In the genomic region with DNA sequence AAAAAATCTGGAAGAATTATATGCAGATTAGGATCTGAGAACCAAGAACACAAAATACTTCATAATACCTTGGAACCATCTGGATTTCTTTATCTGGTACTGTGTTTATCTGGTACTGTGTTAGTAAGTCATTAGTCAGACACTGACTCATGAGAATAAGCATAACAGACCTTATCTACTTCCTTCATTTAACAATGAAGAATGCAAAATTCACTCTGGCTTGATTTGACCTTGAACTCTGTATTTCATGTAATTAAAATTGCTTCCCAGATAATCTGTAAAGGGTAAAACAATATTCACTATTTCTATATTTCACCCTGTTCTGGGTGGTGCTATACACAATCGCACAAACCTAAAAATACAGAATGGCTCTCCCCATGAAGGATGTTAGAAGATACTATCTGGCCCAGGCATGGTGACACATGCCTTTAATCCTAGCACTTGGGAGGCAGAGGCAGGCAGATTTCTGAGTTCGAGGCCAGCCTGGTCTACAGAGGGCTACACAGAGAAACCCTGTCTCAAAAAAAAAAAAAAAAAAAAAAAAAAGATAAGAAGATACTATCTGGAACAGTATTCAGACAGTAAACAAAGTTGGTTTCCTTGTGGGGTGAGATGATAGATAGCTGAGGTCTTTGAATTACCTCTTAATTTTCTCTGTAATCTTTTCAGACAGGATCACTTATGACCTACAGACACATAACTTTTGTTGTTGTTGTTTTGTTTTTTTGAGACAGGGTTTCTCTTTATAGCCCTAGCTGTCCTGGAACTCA, we compare ENCODE assay signal across 7 mouse cellular contexts. TPM values are rescaled to one million over a fixed set of nuclear protein-coding genes. Genes with fewer than 3 reads are reported as not detected.
A peak's percentile ranks its signal among the peaks of the same experiment; 100 is the strongest.
DNase-seq lines count a peak whose midpoint lies in the region; ATAC-seq and TF ChIP-seq lines count a peak whose summit lies in the region.

No protein-coding gene starts in this region.

- TF ChIP-seq POLR2A in lung, adult 2 months (IDR thresholded peaks at IDR 0.05; ENCODE audit: borderline replicate concordance, extremely low read depth, low read depth, low read length), result no peak

- no peak for ATAC-seq in lung, embryonic 15.5 days (ENCODE audit: borderline replicate concordance, extremely low read depth, low FRiP score, low TSS enrichment)
- ATAC-seq in forebrain, embryonic 11.5 days (replicated peaks; ENCODE audit: low FRiP score), result no peak
- ATAC-seq in limb, embryonic 15.5 days (ENCODE audit: insufficient number of reproducible peaks, low FRiP score, low TSS enrichment, low read depth), result no peak
- ATAC-seq in stomach, embryonic 15.5 days (ENCODE audit: insufficient read depth, low FRiP score, low read depth), result no peak

- H3K4me1 ChIP-seq in lung, embryonic 15.5 days, result peaks cover 8% of the 10 kb centered on the region; the same call in 1 of the 2 replicates
- H3K4me1 ChIP-seq in lung, adult 2 months (ENCODE audit: control insufficient read depth, insufficient read depth, low read length), result no peaks in the 10 kb centered on the region
- no peaks in the 10 kb centered on the region for H3K4me1 ChIP-seq in forebrain, embryonic 11.5 days (replicated peaks; ENCODE audit: control insufficient read depth, insufficient read depth, low read length)
- H3K4me1 ChIP-seq in limb, embryonic 15.5 days, result peaks cover 14% of the 10 kb centered on the region
- peaks cover 7% of the 10 kb centered on the region for H3K4me1 ChIP-seq in stomach, embryonic 15.5 days

- peak overlapping the region; percentile 99 for H3K4me3 ChIP-seq in lung, embryonic 15.5 days
- H3K4me3 ChIP-seq in lung, adult 2 months (replicated peaks; ENCODE audit: extremely low read depth, low read depth, low read length), result no peak overlapping the region
- peak overlapping the region; percentile 57; the same call in 1 of the 2 replicates for H3K4me3 ChIP-seq in forebrain, embryonic 11.5 days (ENCODE audit: low read depth, low read length)
- H3K4me3 ChIP-seq in limb, embryonic 15.5 days, result peak overlapping the region; percentile 91
- peak overlapping the region; percentile 85 for H3K4me3 ChIP-seq in stomach, embryonic 15.5 days (replicated peaks)

- no peak overlapping the region for H3K9ac ChIP-seq in lung, embryonic 15.5 days
- H3K9ac ChIP-seq in forebrain, embryonic 11.5 days (ENCODE audit: low read length), result no peak overlapping the region
- H3K9ac ChIP-seq in limb, embryonic 15.5 days, result no peak overlapping the region
- no peak overlapping the region for H3K9ac ChIP-seq in stomach, embryonic 15.5 days

- no peak overlapping the region for H3K27ac ChIP-seq in lung, embryonic 15.5 days
- H3K27ac ChIP-seq in forebrain, embryonic 11.5 days (ENCODE audit: low read depth, low read length), result no peak overlapping the region
- H3K27ac ChIP-seq in limb, embryonic 15.5 days, result no peak overlapping the region
- H3K27ac ChIP-seq in stomach, embryonic 15.5 days, result no peak overlapping the region

- peak overlapping the region; percentile 77 for H3K4me2 ChIP-seq in lung, embryonic 15.5 days
- H3K4me2 ChIP-seq in forebrain, embryonic 11.5 days (ENCODE audit: low read depth, low read length, severe bottlenecking), result no peak overlapping the region
- H3K4me2 ChIP-seq in limb, embryonic 15.5 days, result peak overlapping the region; percentile 65
- peak overlapping the region; percentile 74 for H3K4me2 ChIP-seq in stomach, embryonic 15.5 days

- no peaks in the 10 kb centered on the region for H3K9me3 ChIP-seq in lung, embryonic 15.5 days
- no peaks in the 10 kb centered on the region for H3K9me3 ChIP-seq in forebrain, embryonic 11.5 days (ENCODE audit: control insufficient read depth, low read length)
- H3K9me3 ChIP-seq in limb, embryonic 15.5 days, result no peaks in the 10 kb centered on the region
- H3K9me3 ChIP-seq in stomach, embryonic 15.5 days, result no peaks in the 10 kb centered on the region

- no peak for DNase-seq in lung, adult 2 months
- no peak for DNase-seq in forebrain, embryonic 11.5 days (ENCODE audit: low spot score)
- no peak for DNase-seq in thymus, postnatal 0 days (ENCODE audit: low spot score)
- no peak for DNase-seq in gastrocnemius, postnatal 36 days

- TF ChIP-seq CTCF in lung, adult 2 months (IDR thresholded peaks at IDR 0.05; ENCODE audit: insufficient read depth, low read length), result no peak

- peaks cover 12% of the 10 kb centered on the region; the same call in 1 of the 2 replicates for H3K27me3 ChIP-seq in lung, embryonic 15.5 days
- H3K27me3 ChIP-seq in forebrain, embryonic 11.5 days (ENCODE audit: control insufficient read depth, insufficient read depth, low read length), result peaks cover 3% of the 10 kb centered on the region; the same call in 1 of the 2 replicates
- peaks cover 7% of the 10 kb centered on the region; the same call in 1 of the 2 replicates for H3K27me3 ChIP-seq in limb, embryonic 15.5 days
- no peaks in the 10 kb centered on the region for H3K27me3 ChIP-seq in stomach, embryonic 15.5 days (replicated peaks)

- H3K36me3 ChIP-seq in lung, embryonic 15.5 days, result peaks cover 26% of the 10 kb centered on the region
- H3K36me3 ChIP-seq in forebrain, embryonic 11.5 days (ENCODE audit: control insufficient read depth, insufficient read depth, low read length), result no peaks in the 10 kb centered on the region; the same call in 1 of the 2 replicates
- peaks cover 24% of the 10 kb centered on the region for H3K36me3 ChIP-seq in limb, embryonic 15.5 days
- H3K36me3 ChIP-seq in stomach, embryonic 15.5 days, result peaks cover 20% of the 10 kb centered on the region

- WGBS in lung, embryonic 15.5 days, result 88% methylated on average over 2 of the region's 2 CpGs
- 71% methylated on average over 2 of the region's 2 CpGs for WGBS in lung, adult 2 months
- 98% methylated on average over 2 of the region's 2 CpGs for WGBS in forebrain, embryonic 11.5 days
- 94% methylated on average over 2 of the region's 2 CpGs for WGBS in limb, embryonic 15.5 days
- WGBS in stomach, embryonic 15.5 days, result 95% methylated on average over 2 of the region's 2 CpGs

- intact Hi-C loops in gastrocnemius, postnatal 36 days (cut with DNase I), result no loop called here

RNA-seq across cellular contexts. Expression of a gene that starts 0.9 kb away (rescaled TPM):
- 71.1 and 75.9 TPM in 2 replicates for polyA plus RNA-seq in lung, embryonic 15.5 days (2015; fragmentation: Nextera tagmentation; extraction: Ambion mirVana)
- polyA plus RNA-seq in lung, adult 2 months (2012; rRNA removed), result 53.9 and 65.4 TPM in 2 replicates
- 75.1 and 84.6 TPM in 2 replicates for polyA plus RNA-seq in forebrain, embryonic 11.5 days (2014; fragmentation: Nextera tagmentation; extraction: Ambion mirVana)
- 63.3 and 68.8 TPM in 2 replicates for polyA plus RNA-seq in limb, embryonic 15.5 days (2015; fragmentation: Nextera tagmentation; extraction: Ambion mirVana)
- polyA plus RNA-seq in stomach, embryonic 15.5 days (2015; fragmentation: Nextera tagmentation; extraction: Ambion mirVana), result 76.7 and 82.5 TPM in 2 replicates
- polyA plus RNA-seq in thymus, postnatal 0 days (2015; fragmentation: Nextera tagmentation; extraction: Ambion mirVana), result 88.6 and 107 TPM in 2 replicates
- 100 to 1,000 TPM; 212 to 228 TPM for total RNA-seq in gastrocnemius, postnatal 36 days (2021)

RNA-seq across cellular contexts. Expression of a gene that starts 14.9 kb away (rescaled TPM):
- polyA plus RNA-seq in lung, embryonic 15.5 days (2015; fragmentation: Nextera tagmentation; extraction: Ambion mirVana), result 23.7 and 25.5 TPM in 2 replicates
- polyA plus RNA-seq in lung, adult 2 months (2012; rRNA removed), result 21.0 and 26.5 TPM in 2 replicates
- 33.7 and 34.0 TPM in 2 replicates for polyA plus RNA-seq in forebrain, embryonic 11.5 days (2014; fragmentation: Nextera tagmentation; extraction: Ambion mirVana)
- polyA plus RNA-seq in limb, embryonic 15.5 days (2015; fragmentation: Nextera tagmentation; extraction: Ambion mirVana), result 27.4 and 28.2 TPM in 2 replicates
- polyA plus RNA-seq in stomach, embryonic 15.5 days (2015; fragmentation: Nextera tagmentation; extraction: Ambion mirVana), result 22.8 and 25.7 TPM in 2 replicates
- 16.4 and 16.6 TPM in 2 replicates for polyA plus RNA-seq in thymus, postnatal 0 days (2015; fragmentation: Nextera tagmentation; extraction: Ambion mirVana)
- total RNA-seq in gastrocnemius, postnatal 36 days (2021), result 10 to 100 TPM; 21.9 to 23.1 TPM

RNA-seq across cellular contexts. Expression of a gene that starts 15.1 kb away (rescaled TPM):
- polyA plus RNA-seq in lung, embryonic 15.5 days (2015; fragmentation: Nextera tagmentation; extraction: Ambion mirVana), result 79.9 and 84.1 TPM in 2 replicates
- 67.6 and 81.7 TPM in 2 replicates for polyA plus RNA-seq in lung, adult 2 months (2012; rRNA removed)
- 41.0 and 52.3 TPM in 2 replicates for polyA plus RNA-seq in forebrain, embryonic 11.5 days (2014; fragmentation: Nextera tagmentation; extraction: Ambion mirVana)
- 93.2 and 97.7 TPM in 2 replicates for polyA plus RNA-seq in limb, embryonic 15.5 days (2015; fragmentation: Nextera tagmentation; extraction: Ambion mirVana)
- polyA plus RNA-seq in stomach, embryonic 15.5 days (2015; fragmentation: Nextera tagmentation; extraction: Ambion mirVana), result 89.7 and 92.1 TPM in 2 replicates
- 74.6 and 74.7 TPM in 2 replicates for polyA plus RNA-seq in thymus, postnatal 0 days (2015; fragmentation: Nextera tagmentation; extraction: Ambion mirVana)
- total RNA-seq in gastrocnemius, postnatal 36 days (2021), result 10 to 100 TPM; 40.7 to 41.1 TPM

RNA-seq across cellular contexts. Expression of a gene that starts 30.0 kb away (rescaled TPM):
- polyA plus RNA-seq in lung, embryonic 15.5 days (2015; fragmentation: Nextera tagmentation; extraction: Ambion mirVana), result 0.10 and 0.25 TPM in 2 replicates
- polyA plus RNA-seq in lung, adult 2 months (2012; rRNA removed), result 0.22 and 0.27 TPM in 2 replicates
- polyA plus RNA-seq in forebrain, embryonic 11.5 days (2014; fragmentation: Nextera tagmentation; extraction: Ambion mirVana), result 0.21 and 0.87 TPM in 2 replicates
- 0.09 TPM in 1 of 2 replicates, not detected in the other for polyA plus RNA-seq in limb, embryonic 15.5 days (2015; fragmentation: Nextera tagmentation; extraction: Ambion mirVana)
- 0.26 and 0.37 TPM in 2 replicates for polyA plus RNA-seq in stomach, embryonic 15.5 days (2015; fragmentation: Nextera tagmentation; extraction: Ambion mirVana)
- 0.21 and 0.29 TPM in 2 replicates for polyA plus RNA-seq in thymus, postnatal 0 days (2015; fragmentation: Nextera tagmentation; extraction: Ambion mirVana)
- total RNA-seq in gastrocnemius, postnatal 36 days (2021), result under 1 TPM; 0.42 to 0.84 TPM

RNA-seq across cellular contexts. Expression of a gene that starts 40.7 kb away (rescaled TPM):
- polyA plus RNA-seq in lung, embryonic 15.5 days (2015; fragmentation: Nextera tagmentation; extraction: Ambion mirVana), result 44.8 and 49.9 TPM in 2 replicates
- polyA plus RNA-seq in lung, adult 2 months (2012; rRNA removed), result 1.4 and 1.6 TPM in 2 replicates
- polyA plus RNA-seq in forebrain, embryonic 11.5 days (2014; fragmentation: Nextera tagmentation; extraction: Ambion mirVana), result 75.5 and 76.1 TPM in 2 replicates
- 26.3 and 29.5 TPM in 2 replicates for polyA plus RNA-seq in limb, embryonic 15.5 days (2015; fragmentation: Nextera tagmentation; extraction: Ambion mirVana)
- 33.3 and 34.6 TPM in 2 replicates for polyA plus RNA-seq in stomach, embryonic 15.5 days (2015; fragmentation: Nextera tagmentation; extraction: Ambion mirVana)
- 28.0 and 31.5 TPM in 2 replicates for polyA plus RNA-seq in thymus, postnatal 0 days (2015; fragmentation: Nextera tagmentation; extraction: Ambion mirVana)
- total RNA-seq in gastrocnemius, postnatal 36 days (2021), result 1 to 10 TPM; 2.4 to 4.1 TPM
